Mouse (Mus musculus) heart, adult 11 months (tissue): Measurements from ENCODE around the gene Hcls1.

ENCODE experiments used
- DNase-seq: peaks from one replicate; pipeline ENCODE4 v3.0.0; 2022

Hcls1 gene

GRCm38 (mm10) chr16:36934841-36935620 lies at the start of gene Hcls1:
Gene Hcls1 (plus strand): TSS chr16:36934983.
- DNase-seq, result peak; percentile 96

GRCm38 (mm10) chr16:36885912-36886311 lies 48.9 kb upstream of the Hcls1 start:
- DNase-seq, result peak; percentile 81

- DNase-seq, result peak; percentile 80
Observed at GRCm38 (mm10) chr16:36887546-36887945, 47.2 kb upstream of the Hcls1 start.

GRCm38 (mm10) chr16:36890559-36890958 lies 44.2 kb upstream of the Hcls1 start:
- peak; percentile 44 for DNase-seq

- DNase-seq, result peak; percentile 18
Observed at GRCm38 (mm10) chr16:36891415-36891814, 43.4 kb upstream of the Hcls1 start.

- DNase-seq, result peak; percentile 56
Observed at GRCm38 (mm10) chr16:36893317-36893716, 41.5 kb upstream of the Hcls1 start.

- DNase-seq, result peak; percentile 55
Observed at GRCm38 (mm10) chr16:36896712-36897111, 38.1 kb upstream of the Hcls1 start.

- peak; percentile 51 for DNase-seq
Observed at GRCm38 (mm10) chr16:36903156-36903555, 31.6 kb upstream of the Hcls1 start.

- DNase-seq, result peak; percentile 60
Observed at GRCm38 (mm10) chr16:36911909-36912308, 22.9 kb upstream of the Hcls1 start.

- DNase-seq, result peak; percentile 83
Observed at GRCm38 (mm10) chr16:36912311-36912710, 22.5 kb upstream of the Hcls1 start.

GRCm38 (mm10) chr16:36914195-36914594 lies 20.6 kb upstream of the Hcls1 start:
- DNase-seq, result peak; percentile 70

GRCm38 (mm10) chr16:36918505-36918904 lies 16.3 kb upstream of the Hcls1 start:
- peak; percentile 72 for DNase-seq

- DNase-seq, result peak; percentile 73
Observed at GRCm38 (mm10) chr16:36920410-36920809, 14.4 kb upstream of the Hcls1 start.

GRCm38 (mm10) chr16:36921067-36921613 lies 13.6 kb upstream of the Hcls1 start:
- DNase-seq, result peak; percentile 77

GRCm38 (mm10) chr16:36921980-36922379 lies 12.8 kb upstream of the Hcls1 start:
- DNase-seq, result peak; percentile 72

GRCm38 (mm10) chr16:36924312-36924711 lies 10.5 kb upstream of the Hcls1 start:
- peak; percentile 78 for DNase-seq

- DNase-seq, result peak; percentile 55
Observed at GRCm38 (mm10) chr16:36925351-36925750, 9.4 kb upstream of the Hcls1 start.

- DNase-seq, result peak; percentile 73
Observed at GRCm38 (mm10) chr16:36925797-36926196, 9.0 kb upstream of the Hcls1 start.

- peak; percentile 30 for DNase-seq
Observed at GRCm38 (mm10) chr16:36926514-36927447, 8.0 kb upstream of the Hcls1 start.

- peak; percentile 66 for DNase-seq
Observed at GRCm38 (mm10) chr16:36927495-36928105, 7.2 kb upstream of the Hcls1 start.

- DNase-seq, result peak; percentile 86
Observed at GRCm38 (mm10) chr16:36928106-36928500, 6.7 kb upstream of the Hcls1 start.

GRCm38 (mm10) chr16:36929216-36929615 lies 5.6 kb upstream of the Hcls1 start:
- DNase-seq, result peak; percentile 74
